Mouse (Mus musculus) T-helper 1 cell (primary cell): ENCODE measurements around the gene Camkk1.

Experiments used
- in situ Hi-C: fragments of 300-600 bp; cut with MboI, MseI; formaldehyde crosslinking; loops from one replicate; pipeline ENCODE4 v1.15.1; 2025; ENCODE audit warnings: high pct_unique_total_duplicates

The Camkk1 gene

DNA sequence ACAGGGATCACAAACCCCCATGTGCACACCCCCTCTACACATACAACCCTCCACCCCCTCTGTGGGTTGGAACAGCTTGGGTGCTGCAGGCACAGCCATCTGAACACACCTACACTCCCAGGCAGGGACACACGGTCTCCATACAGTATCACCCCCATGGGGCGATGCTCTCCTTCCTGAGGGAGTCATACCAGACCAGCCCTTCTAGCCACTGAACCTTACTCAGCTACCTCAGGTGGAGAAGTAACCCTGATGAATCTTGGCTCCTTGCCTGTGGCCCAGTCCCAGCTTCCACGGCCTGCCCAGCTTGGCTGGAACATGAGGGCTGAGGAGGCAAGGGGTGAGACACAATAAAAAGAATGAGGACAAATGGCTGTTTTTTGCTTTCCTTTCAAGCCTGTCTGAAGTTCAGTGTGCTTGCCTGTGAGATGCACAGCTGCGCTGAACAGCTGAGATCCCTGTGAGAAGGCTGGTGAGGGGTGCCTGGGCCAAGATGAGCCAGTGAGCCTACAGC is 3.9 kb upstream of the Camkk1 start:
- in situ Hi-C loops: loop anchor here (5.0 kb wide), 1 partner anchor 92 kb away; no protein-coding TSS in a partner anchor

DNA sequence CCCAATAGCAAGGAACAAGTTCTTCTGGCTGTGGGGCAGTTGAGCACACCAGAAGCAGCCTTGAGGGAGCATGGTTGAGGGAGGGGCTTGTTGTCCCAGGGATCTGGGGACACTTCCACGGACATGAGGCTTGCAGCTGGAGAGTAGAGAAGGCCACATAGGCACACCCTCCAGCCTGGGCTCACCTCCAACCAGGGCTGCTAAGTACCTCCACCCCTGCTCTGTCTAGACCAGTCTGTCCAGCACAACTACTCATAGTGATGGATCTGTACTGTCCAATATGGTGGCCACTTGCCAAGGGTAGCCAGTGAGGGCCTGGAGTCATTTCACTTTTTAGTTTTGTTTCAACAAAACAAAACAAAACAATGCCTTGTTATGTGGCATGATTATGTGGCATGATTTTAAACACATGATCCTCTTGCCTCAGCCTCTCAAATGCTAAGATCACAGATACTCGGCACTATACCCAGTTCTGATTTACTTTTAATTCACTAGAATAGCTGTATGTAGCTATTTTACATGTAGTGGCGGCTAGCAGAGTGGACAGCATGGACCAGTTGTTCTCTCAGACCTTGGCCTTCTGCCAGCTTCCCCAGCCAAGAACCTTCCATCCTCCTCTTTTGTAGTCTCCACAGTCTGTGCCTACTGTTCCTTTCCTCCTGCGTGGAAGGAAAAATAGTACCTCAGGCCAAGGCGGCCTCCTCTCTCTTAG is 3.3 kb upstream of the Camkk1 start:
- in situ Hi-C loops: no loop called here

DNA sequence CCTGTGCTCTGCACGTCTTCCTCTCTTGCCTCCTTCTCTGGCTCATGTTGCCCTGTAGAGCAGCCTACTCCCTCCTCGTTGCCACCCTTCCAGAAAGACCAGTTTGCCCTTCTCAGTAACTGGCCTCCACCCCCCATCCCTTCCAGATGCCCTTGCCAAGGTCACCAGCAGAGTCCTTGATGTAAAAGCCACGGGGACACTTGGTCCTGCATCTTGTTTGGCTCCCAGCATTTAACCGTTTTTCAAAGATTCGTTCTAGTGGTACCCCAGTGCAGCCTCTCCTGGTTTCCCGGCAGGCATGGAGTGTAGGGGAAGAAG is 2.7 kb upstream of the Camkk1 start:
- in situ Hi-C loops: no loop called here

DNA sequence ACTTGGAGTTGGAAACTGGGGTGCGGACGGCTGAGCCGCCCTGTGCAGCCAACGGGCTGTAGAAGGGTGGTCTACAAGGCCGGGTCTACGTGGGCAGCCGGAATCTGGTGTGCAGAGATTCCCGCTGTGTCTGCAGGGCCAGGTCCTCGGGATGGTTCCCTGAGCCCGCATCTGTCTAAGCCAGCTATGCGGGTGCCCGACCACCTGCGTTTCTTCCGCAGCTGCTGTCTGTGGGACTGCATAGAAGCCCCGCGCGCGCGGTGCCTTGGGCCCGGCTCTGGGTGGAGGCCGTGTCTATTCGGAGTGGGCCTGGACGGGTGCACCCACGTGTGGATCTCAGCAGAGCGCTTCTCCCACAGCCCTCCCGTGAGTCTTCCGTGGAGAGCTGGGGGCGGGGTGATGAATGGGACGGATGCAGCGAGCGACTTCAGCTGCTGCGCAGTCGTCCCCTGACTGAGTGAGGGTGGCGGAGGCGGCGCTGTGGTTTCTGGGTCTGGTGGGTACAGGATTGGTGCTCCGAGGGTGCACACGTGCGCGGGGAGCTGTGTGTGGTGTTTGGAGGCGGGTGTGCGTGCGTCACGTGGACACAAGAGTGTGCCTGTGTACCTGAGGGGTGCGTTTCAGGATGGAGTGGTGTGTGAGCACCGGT is 463 bp downstream of the Camkk1 start:
- in situ Hi-C loops: no loop called here

DNA sequence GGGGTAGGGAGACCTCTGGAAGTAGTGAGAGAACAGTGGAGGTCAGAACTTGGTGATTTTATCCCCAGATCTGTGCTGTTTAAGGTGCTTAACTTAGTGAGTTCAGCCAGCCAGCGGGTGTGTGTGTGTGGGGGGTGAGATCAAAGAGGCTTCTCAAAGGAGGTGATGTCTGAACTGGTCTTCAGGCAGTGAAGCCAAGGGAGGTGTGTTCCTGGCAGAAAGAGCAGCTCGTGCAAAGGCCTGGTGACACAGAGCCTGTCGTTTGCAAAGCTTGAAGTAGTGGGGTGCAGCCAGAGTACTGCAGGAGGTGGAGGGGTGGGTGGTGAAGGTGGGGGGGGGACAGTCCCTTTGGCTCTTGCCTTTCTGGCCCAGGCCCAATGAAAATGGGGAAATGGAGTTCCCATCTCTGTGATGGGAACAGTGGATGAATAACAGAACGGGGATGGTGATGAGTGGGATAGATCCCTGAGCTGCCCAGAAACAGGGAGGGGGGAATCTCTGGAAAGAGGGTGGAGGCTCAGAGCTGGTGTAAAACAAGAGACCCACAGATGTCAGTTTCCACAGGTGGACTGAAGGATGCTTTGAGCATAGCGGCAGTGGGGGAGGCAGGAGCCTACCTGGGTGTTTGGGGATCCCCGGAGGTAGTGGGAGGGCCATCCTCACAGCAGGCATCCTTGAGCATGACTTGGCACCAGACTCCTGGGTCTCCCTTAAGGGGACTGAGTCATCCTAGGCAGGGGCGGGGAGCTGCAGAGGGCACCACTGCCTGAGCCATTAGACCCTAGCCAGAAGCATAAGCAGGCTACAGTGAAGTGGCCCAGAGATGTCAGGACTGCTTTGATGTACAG is 2.4 kb downstream of the Camkk1 start:
- in situ Hi-C loops: no loop called here

DNA sequence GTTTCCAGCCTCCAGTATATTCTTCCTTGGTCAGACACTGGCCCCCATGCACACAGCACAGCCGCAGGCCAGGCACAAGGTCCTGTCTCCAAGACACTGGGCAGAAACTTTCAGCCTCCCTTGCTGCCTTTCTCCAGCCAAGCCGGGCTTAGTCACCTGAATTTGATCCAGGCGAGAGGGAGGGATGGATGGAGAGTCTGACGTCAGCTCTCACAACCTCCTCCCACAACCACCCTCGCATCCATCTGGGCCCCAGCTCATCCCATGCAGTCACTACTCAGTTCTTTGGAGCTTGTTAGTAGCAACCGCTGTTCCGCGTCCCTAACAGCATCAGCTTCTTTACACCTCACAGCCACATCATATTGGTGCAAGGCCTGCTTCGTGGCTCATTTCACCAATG is 4.3 kb downstream of the Camkk1 start:
- in situ Hi-C loops: no loop called here

DNA sequence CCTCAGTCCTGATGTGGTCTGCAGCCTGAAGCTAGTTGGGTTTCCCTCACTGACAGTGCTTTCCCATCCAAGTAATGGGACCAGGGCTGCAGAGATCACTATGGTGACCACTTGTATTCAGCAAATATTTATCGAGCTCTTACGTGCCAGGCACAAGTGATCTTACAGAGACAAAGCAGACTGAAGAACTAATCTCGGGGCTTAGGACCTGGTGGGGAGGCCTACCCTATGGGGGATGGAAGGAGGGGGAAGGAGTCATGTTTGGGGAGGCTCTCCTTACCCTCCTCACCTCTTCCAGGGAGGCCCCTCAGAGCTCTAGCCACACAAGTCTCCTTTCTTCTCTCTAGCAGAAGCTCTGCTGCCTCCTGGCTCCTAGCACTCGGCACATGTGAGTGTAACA is 5.0 kb downstream of the Camkk1 start:
- in situ Hi-C loops: no loop called here

DNA sequence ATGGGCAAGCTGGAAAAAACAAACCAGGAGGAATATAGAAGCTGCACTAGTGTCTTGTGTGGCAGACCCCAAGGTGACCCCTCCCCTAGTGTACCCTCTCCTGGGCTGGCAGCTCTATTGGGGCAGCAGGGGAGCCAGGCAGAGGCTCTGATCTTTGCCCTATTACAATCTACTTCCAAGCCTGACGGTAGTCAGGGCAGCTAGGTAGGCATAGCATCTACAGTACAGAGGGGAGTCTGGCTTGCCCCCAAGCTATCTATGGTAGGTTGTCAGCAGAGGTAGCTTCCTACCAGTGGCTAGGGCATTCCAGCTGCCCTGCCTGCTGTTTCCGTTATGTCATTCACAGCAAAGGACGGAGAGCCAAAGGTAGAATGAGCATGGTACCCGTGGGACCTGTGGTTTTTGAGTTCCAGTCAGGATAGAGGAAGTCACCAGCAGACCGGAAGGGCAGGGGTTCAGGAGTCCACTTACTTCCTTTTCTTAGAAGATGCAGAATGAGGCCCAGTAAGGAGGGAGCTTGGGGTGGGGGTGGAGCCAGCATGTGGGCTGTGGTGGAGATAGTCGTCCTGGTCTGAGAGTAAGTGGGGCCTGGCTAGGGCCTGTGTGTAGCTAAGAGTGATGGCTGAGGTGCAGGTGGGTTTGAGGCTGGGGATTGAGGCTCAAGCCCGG is 5.6 kb downstream of the Camkk1 start:
- in situ Hi-C loops: no loop called here

DNA sequence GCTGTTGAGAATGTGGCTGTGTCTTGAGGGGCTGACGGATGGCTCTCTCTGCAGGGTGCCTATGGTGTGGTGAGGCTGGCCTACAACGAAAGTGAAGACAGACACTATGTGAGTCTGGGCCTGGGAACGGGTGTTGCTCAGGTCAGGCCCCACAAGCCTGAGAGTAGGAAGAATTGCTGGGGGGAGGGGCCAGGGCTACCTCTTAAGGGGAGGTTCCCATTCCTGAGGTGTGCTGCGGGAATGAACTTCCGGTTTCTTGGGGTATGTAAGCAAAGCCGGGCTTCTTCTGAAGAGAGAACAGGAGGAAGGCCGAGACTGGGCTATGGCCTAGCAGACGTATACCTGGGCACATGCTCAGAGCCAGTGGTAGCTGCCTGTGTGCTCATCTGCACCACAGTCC is 8.2 kb downstream of the Camkk1 start:
- in situ Hi-C loops: no loop called here

DNA sequence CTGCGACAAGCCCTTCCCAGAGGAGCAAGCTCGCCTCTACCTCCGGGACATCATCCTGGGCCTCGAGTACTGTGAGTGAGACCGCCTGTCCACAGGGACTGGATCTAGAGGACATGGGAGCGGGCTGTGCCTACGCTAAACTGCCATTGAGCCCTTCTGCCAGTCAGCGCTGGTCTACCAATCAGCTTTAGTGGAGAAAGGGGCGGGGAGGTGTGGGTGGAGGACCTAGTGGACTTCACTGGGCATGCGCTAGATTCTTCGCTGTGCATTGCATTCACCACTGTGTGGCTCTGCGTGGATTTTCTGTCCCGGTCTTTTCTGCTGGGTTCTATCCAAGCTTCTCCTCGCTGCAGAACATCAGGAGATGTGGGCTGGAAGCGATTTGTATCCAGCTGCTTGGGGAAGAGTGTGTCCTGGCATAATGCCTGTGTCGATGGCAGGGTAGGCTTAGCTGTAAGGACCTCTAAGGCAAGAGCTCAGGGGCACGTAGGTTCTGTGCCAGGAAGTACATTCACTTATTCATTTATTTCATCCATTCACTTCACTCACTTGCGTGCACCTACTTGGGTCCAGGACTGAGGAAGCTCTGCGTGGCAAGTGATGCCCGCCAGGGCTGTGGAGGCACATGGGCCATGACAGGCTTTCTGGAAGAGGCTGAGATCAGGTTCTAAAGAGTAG is 12.2 kb downstream of the Camkk1 start:
- in situ Hi-C loops: no loop called here

DNA sequence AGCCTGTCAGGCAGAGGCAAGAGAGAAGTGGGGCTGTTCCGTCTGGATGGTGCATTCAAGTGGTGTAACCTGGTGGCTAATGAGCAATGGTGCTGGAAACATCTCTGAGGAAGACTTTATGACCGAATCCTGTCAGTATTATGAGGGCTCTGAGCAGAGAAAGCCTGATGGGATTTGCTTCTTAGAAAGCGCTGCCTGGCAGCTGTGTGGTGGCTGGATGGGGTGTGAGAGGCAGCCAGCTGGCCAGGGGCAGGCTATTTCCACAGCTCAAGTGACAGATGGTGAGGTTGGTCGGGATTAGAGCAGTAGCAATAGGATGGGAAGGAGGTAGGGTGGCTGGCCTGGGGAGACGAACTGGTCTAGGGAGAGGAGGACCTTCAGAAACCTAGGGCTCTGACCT is 12.7 kb downstream of the Camkk1 start:
- in situ Hi-C loops: no loop called here

DNA sequence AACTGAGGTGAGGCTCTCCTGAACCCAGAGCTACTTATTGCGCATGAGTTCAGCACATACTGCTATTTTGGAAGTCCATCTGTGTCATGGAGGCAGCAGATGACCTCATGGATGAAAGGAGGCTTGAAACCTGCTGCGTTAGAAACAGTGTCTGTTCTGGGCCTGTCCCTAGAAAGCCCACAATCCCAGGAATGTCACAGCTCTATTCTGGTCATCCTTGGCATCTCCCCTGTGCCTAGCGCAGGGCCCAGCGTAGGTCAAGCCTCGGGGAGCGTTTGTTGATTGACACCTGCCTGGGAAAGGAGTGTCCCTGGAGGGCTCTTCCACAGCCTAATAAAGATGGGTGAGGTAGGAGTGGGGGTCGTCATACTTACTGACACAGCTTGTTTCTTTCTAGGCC is 17.3 kb downstream of the Camkk1 start:
- in situ Hi-C loops: no loop called here

DNA sequence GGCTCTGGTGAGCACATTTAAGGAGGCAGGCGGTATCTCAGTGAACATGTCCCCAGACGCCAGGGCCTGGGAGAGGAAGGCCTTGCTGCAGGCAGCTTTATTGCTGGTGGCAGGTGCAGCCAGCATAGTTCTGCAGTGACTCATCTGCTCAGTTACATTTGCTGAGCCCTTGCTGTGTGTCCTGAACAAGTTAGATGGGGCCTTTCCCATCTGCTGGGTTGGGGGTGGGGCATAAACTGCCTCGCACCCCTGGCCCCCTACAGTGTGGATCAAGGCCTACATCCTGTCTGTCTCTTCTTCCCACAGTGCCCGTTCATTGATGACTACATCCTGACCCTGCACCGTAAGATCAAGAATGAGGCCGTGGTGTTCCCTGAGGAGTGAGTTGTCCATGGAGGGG is 18.1 kb downstream of the Camkk1 start:
- in situ Hi-C loops: no loop called here

DNA sequence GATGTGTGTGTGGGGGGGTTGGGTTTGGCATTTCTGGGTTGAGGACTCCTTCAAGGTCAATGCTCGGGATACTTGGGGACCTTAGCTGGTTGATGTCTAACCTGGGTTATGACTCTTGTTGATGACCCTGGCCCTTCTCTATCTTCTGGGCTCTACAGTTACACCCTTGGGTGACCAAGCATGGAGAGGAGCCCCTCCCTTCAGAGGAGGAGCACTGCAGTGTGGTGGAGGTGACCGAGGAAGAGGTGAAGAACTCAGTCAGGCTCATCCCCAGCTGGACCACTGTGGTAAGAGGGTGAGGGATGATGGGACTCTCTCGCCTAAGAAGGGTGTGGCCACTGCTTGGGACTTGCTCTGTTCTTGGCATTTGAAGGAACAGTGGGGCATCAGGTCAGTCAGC is 18.9 kb downstream of the Camkk1 start:
- in situ Hi-C loops: no loop called here

DNA sequence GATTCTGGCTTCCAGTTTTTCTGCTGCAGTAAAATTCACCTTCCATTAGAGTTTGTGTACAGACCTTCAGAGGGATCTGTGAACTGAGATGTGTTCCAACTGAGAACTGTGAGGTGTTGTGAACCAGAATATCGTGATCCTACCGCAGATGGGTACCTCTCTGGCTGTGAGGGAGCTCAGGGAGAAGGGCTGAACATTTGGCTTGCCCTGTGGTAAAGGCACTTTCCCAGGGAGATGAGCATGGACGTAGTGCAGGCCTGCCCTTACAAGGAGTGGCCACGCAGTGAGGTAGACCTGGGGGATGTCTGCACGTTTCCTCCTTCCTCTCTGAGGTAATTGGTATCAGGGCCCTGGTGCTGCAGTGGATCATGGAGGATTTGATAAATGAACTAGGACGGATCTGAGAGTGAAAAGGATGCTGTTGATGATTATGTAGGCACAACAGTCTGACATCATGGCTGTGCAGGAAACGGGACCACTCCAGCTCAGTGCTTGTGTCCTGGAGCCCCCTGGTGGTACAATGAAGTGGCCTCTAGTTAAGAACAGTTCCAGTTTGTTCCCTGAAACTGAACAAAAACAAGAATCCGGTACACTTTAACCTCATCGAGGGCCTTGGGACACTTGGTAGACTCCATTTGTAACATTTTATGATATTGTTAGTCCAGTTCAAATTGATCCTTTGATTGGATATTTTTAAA is 20.4 kb downstream of the Camkk1 start:
- in situ Hi-C loops: no loop called here

DNA sequence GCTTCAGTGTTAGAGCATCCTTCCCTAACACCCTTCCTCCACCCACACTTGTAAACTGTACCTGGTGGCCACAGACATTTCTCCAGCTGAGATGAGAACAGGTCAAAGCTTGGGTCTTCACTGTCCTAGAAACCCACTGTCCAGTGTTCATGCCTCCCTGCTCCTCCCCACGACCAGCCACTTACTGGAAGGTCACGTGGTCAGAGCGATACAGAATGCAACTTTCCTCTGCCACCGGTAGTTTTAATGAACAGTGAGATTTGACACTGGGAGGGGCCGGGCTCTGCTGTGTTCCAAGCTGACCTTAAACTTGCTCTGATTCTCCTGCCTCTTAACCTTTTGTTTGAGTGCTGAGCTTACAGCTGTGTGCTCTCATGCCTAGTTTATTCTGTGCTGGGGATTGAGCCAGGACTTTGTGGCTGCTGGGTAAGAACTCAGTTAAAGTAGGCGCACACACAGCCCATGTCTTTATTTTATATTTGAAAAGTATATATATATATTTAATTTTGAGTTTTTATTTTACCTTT is 25.5 kb downstream of the Camkk1 start:
- in situ Hi-C loops: loop anchor here (10.0 kb wide), 1 partner anchor 469 kb away; no protein-coding TSS in a partner anchor

DNA sequence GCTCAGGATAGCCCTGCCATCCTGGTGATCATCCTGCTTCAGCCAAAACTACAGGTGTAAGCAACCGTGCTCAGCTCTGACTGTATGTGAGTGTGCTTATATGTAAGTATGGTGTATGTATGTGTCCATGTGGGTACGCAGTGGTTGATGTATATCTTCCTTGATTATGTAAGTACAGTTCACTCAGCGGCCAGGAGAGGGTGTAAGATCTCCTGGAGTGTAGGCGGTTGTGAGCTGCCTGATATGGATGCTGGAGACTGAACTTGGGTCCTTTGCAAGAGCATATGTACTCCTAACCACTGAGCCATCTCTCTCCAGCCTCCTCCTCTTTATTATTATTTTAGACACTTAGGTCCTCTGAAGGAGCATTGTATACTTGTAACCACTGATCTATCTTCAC is 26.0 kb downstream of the Camkk1 start:
- in situ Hi-C loops: loop anchor here (10.0 kb wide), 1 partner anchor 470 kb away; no protein-coding TSS in a partner anchor

DNA sequence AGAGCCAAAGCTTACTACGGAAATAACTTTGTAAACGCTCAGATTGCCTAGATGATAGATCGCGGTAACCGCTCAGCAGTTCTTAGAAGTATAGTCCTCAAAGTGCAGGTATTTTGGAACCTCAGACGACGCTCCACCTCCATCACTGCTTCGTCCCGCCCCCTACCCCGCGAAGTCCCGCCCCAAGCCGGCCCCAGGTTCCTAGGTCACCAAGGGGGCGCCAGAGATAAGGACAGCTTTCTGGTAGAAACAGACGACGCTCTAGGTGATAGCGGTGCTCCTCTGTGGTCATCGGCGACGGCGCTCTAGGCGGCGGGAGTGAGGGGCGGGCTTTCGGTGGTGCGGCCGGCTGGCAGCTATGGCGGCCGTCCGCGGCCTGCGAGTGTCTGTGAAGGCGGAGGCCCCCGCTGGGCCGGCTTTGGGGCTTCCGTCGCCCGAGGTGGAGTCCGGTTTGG is 28.8 kb downstream of the Camkk1 start, which contains the start of gene Ncbp3:
Gene Ncbp3 (plus strand): TSS at position 242 of the 455 bp plus-strand sequence.
- in situ Hi-C loops: loop anchor here (10.0 kb wide), 1 partner anchor 473 kb away; no protein-coding TSS in a partner anchor

DNA sequence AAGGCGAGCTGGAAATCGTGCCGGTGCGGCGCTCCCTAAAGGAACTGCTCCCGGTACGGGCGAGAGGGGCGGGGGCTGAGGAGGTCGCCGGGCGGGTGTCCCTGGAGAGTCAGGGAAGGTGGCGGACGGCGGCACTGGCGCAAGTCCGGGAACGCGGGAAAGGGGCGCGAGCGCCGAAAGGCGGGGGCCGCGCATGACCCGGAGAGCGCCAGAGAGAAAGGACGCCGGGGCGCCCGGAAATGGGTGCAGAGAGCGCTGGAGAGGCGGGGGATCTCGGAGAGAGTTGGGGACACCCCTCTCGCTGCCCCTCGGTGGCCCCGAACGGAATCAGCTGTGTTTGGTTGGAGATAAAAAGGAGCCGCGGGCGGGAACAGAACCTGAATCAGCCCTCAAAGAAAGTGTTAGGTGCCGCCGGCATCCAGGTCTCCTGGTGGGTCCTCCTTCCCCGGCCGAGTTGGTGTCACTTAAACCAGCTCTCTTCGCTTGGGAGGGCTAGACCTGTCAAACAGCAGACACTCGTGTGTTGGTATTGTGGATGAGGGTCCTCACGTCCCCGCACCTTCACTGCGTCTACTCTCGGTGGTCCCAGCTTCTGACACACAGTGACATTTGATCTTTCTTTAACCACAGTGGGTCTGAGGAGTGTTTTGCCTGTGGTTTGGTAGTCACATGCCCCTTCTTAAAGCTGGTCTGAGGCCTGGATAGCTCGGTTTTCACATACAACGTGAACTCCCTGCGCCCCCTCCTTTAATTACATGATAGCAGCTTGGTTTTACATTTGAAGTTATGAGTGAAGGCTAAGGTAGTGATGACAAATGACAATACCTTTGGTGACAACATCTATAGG is 29.4 kb downstream of the Camkk1 start:
- in situ Hi-C loops: loop anchor here (10.0 kb wide), 1 partner anchor 473 kb away; no protein-coding TSS in a partner anchor
